Mouse (Mus musculus): ENCODE measurements around the gene Slc35f6.
"Not testable (repeated sequence)": the region's sequence is repeated elsewhere in the genome, so short reads cannot be mapped to it uniquely, and the experiment has no call there.

Gene Slc35f6

DNA sequence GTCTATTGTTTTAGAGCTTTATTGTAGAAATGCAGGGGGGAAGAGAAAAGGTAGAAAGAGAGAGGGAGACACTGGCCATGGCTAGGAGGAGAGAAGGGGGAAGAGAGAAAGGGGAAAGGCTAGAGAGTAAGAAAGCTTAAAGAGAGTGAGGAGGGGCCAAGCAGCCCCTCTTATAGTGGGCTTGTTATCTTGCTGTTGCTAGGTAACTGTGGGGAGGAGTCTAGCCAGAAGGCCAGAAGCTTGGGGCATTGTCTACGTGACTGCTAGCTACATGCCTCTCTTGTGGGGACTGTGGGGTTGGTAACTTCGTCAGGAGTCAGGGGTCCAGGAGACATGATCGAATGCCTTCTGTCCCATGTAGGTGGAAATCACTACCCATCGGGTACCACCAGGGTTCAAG, 53.6 kb downstream of the Slc35f6 start:
- not testable (repeated sequence) for DNase-seq (ENCODE audit: low spot score)

DNA sequence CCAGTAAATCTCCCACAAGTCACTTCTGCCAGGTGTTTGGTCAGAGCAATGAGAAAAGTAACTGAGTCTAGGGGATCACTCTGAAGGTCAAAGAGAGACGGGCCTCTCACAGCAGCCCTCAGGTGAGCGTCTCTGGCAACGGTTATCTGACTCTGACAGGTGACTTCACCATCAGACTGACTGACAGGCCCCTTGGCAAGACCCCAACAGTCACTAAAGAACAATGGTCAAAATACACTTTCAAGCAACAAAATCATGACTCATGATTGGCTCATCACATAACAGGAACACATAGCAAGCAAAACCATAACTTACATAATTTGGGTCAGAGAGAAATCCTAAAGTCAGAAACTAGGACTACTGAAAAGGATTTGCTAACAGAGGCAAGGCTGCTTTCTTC, 54.1 kb downstream of the Slc35f6 start:
- no peak for DNase-seq (ENCODE audit: low spot score)
